Mouse (Mus musculus): ENCODE results near the gene Eif4e3. TPM values are rescaled to one million over a fixed set of nuclear protein-coding genes. Genes with fewer than 3 reads are reported as not detected.

The Eif4e3 gene
- total RNA-seq, 2 experiments from 2014 or later, result 14.1 to 14.2 TPM

DNA sequence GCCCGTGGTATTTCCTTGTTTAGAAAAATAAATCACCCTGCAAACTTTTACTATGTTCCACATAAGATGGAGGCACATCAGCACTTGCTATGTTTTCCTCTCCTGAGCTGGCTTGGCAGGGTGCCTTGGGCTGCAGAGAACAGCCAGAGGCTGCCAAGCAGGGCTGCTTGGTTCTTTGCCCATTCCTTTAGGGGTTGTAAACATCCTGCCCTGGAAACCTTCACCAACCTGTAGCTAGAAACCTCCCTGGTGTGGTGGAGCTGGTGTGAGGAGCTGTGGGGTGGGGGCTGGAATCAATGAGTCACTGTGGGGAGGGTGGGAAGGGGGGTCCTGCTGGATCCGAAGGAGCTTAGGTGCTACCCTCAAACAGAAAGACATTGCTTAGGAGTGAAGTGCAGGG is 61.8 kb downstream of the Eif4e3 start:
- no peak for DNase-seq (ENCODE audit: low spot score in 2 of 2)

DNA sequence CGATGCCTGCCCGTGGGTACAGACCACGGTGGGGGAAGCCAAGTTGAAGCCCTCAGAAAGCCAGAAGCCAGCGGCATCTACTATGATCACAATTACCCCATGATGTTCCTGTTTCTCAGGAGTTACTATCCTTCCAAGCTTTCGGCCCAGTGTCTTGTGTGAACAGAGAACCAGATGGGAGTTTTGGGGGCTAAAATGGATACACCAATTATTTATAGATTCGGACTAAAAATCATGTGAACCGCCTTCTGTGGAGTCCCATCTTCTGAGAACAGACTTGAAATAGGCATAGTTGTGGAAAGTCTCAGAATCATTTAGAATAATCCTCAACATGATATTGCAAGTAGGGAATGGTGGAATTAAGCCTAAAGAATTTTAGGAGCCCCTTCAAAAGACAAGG is 64.1 kb downstream of the Eif4e3 start:
- peak in 1 of 2 experiments; percentile 72 for DNase-seq (ENCODE audit: low spot score in 2 of 2)
- intact Hi-C loops (cut with DNase I), result loop anchor here (5.0 kb wide), 2 partner anchors 80 to 1495 kb away; partner anchors contain the start of gene Foxp1

More for the DNA sequence above, 61.8 kb downstream of the Eif4e3 start:
- intact Hi-C loops (cut with DNase I), result loop anchor here (5.0 kb wide), 2 partner anchors 82 to 1497 kb away; partner anchors contain the start of gene Foxp1

- no peak for DNase-seq (ENCODE audit: low spot score in 2 of 2)
- intact Hi-C loops (cut with DNase I), result loop anchor here (2.0 to 5.0 kb wide), 3 partner anchors 79 to 1494 kb away; partner anchors contain the start of gene Foxp1
Measured at GRCm38 (mm10) chr6:99600886-99601285, 65.7 kb downstream of the Eif4e3 start.

DNA sequence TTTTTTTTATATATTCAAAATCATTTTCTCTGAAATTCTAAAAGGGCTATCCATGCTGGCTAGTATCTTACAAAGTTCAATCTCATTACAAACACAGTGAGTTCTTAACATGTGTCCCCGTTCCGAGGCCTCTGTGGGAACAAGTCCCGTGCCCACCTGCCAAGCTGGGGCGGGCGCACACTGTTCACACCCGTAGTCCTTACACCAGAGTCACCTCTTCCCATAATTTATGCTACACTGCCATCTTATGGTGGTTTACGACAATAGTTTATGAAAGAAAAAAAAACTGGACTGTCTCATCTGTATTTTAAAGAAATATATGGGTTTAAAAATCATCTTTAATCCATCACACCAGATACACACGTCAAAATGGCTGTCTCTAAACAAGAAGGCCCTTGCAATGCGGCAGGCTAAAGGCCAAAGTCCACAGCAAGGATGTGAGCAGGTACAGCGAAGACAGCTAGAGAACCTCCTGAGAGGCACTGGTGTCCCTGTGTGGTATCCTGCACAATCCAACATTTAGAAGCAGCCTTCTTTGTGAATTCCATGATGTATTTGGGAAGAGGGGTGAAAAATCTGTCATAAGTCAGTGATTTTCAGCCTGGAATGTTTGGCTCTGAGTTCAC is 66.3 kb downstream of the Eif4e3 start:
- intact Hi-C loops (cut with DNase I), result loop anchor here (2.0 to 5.0 kb wide), 3 partner anchors 78 to 1493 kb away; partner anchors contain the start of gene Foxp1
- DNase-seq (ENCODE audit: low spot score in 2 of 2), result peak; percentile 58 to 80

- DNase-seq (ENCODE audit: low spot score in 2 of 2), result no peak
- intact Hi-C loops (cut with DNase I), result loop anchor here (2.0 to 5.0 kb wide), 3 partner anchors 77 to 1492 kb away; partner anchors contain the start of gene Foxp1
Measured at GRCm38 (mm10) chr6:99599651-99600050, 66.9 kb downstream of the Eif4e3 start.

GRCm38 (mm10) chr6:99599229-99599628 is 67.3 kb downstream of the Eif4e3 start:
- DNase-seq (ENCODE audit: low spot score in 2 of 2), result no peak
- intact Hi-C loops (cut with DNase I), result no loop called here

DNA sequence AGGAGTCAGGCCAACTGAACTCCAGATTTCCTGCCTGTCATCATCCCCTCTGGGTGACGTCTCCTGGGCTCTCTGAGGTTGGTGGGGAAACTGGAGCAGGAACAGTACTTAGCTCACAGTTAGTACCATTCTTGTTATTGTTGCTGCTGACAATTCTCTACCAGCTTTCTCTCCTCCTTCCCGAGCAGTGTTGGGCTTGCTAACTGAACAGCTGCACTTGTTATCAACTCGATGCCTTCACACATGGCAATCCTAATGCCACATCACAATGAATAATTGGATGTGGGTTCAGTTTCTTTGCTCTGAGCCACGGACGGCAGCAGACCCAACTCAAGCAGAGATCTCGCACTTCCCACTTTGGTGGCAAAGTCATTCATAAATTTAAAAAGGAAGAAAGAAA is 89.5 kb downstream of the Eif4e3 start:
- intact Hi-C loops (cut with DNase I), result no loop called here
- DNase-seq (ENCODE audit: low spot score in 2 of 2), result no peak

- intact Hi-C loops (cut with DNase I), result no loop called here
- DNase-seq (ENCODE audit: low spot score in 2 of 2), result peak in 1 of 2 experiments; percentile 35
Measured at GRCm38 (mm10) chr6:99575633-99576032, 90.9 kb downstream of the Eif4e3 start.

Other genes starting within 250 kb of the Eif4e3 start
- 100 to 1,000 TPM; 137 to 149 TPM for gene Foxp1, start 144.1 kb downstream of the Eif4e3 start, total RNA-seq (2021)
- 1 to 10 TPM; 5.3 to 6.3 TPM for gene Gm20696, start within 50 bp of the Eif4e3 start, total RNA-seq (2021)
- gene Gpr27, start 25.9 kb upstream of the Eif4e3 start, total RNA-seq (2021), result 10 to 100 TPM; 48.0 to 48.6 TPM
- 1 to 10 TPM; 1.0 to 1.4 TPM for gene Prok2, start 59.6 kb upstream of the Eif4e3 start, total RNA-seq (2021)